ENCODE assay signal across 13 mouse cellular contexts in the genomic region with DNA sequence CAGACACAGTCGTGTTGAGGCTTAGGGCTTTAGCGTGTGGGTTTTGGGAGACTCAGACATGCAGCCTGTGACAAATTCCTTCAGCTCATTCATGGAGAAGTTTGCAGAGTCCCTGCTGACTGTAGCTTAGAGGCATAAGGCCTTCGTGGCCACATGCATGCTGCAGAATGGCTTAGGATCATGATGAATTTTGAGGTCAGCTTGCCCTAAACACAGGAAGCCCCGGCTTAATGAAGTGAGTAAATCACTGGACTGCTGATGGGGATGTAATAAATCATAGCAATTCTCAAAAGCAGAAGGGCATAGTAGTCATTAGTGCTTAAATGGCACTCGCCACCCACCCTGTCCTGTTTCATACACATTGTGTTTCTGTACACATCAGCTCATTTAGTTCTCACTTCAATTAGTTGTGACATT. TPM values are rescaled to one million over a fixed set of nuclear protein-coding genes. Genes with fewer than 3 reads are reported as not detected.
DNase-seq lines count a peak whose midpoint lies in the region; ATAC-seq and TF ChIP-seq lines count a peak whose summit lies in the region.
"Had no signal": no experiment of that assay in that cellular context is flagged by ENCODE, and none has a peak within 500 bp of the region (broad histone marks: within the 10 kb centered on the region; RNA-seq: fewer than 3 reads in every experiment).

No protein-coding gene starts in this region.

- 35% methylated on average over 5 of the region's 5 CpGs for WGBS in lung, embryonic 14.5 days
- 47% methylated on average over 5 of the region's 5 CpGs for whole genome bisulfite sequencing in hindbrain, embryonic 14.5 days
- 44% methylated on average over 5 of the region's 5 CpGs for WGBS in intestine, embryonic 16.5 days

- no peaks in the 10 kb centered on the region for H3K4me1 ChIP-seq in lung, embryonic 14.5 days (ENCODE audit: insufficient read depth)
- no peaks in the 10 kb centered on the region for H3K4me1 ChIP-seq in hindbrain, embryonic 14.5 days (replicated peaks; ENCODE audit: control insufficient read depth, insufficient read depth, low read length)
- H3K4me1 ChIP-seq in intestine, embryonic 16.5 days (ENCODE audit: control insufficient read depth, insufficient read depth, low read length): peaks cover 4% of the 10 kb centered on the region
- H3K4me1 ChIP-seq: heart, embryonic 15.5 days; intestine, embryonic 15.5 days had no signal

- no peak overlapping the region for H3K27ac ChIP-seq in lung, embryonic 14.5 days (ENCODE audit: low read depth)
- no peak overlapping the region for H3K27ac ChIP-seq in hindbrain, embryonic 14.5 days
- H3K27ac ChIP-seq in intestine, embryonic 16.5 days (ENCODE audit: low read length): no peak overlapping the region
- H3K27ac ChIP-seq: heart, embryonic 15.5 days; intestine, embryonic 15.5 days; limb, embryonic 12.5 days had no signal

- no peaks in the 10 kb centered on the region for H3K27me3 ChIP-seq in lung, embryonic 14.5 days (ENCODE audit: insufficient read depth, low read length)
- no peaks in the 10 kb centered on the region for H3K27me3 ChIP-seq in hindbrain, embryonic 14.5 days (ENCODE audit: control insufficient read depth, insufficient read depth, low read length)
- no peaks in the 10 kb centered on the region for H3K27me3 ChIP-seq in intestine, embryonic 16.5 days (replicated peaks; ENCODE audit: control insufficient read depth, insufficient read depth, low read length)
- H3K27me3 ChIP-seq: heart, embryonic 15.5 days; intestine, embryonic 15.5 days; limb, embryonic 12.5 days had no signal

- no peaks in the 10 kb centered on the region for H3K9me3 ChIP-seq in lung, embryonic 14.5 days (ENCODE audit: low read depth, low read length)
- no peaks in the 10 kb centered on the region for H3K9me3 ChIP-seq in hindbrain, embryonic 14.5 days (ENCODE audit: control insufficient read depth, low read length)
- no peaks in the 10 kb centered on the region for H3K9me3 ChIP-seq in intestine, embryonic 16.5 days (ENCODE audit: control insufficient read depth, low read length)
- H3K9me3 ChIP-seq: heart, embryonic 15.5 days; intestine, embryonic 15.5 days; limb, embryonic 12.5 days had no signal

- no peak for TF ChIP-seq CTCF in lung, embryonic 14.5 days (IDR thresholded peaks at IDR 0.05; ENCODE audit: low read depth)

- H3K4me3 ChIP-seq in lung, embryonic 14.5 days (ENCODE audit: low read depth, low read length): no peak overlapping the region
- no peak overlapping the region for H3K4me3 ChIP-seq in hindbrain, embryonic 14.5 days (replicated peaks; ENCODE audit: low read length)
- no peak overlapping the region for H3K4me3 ChIP-seq in intestine, embryonic 16.5 days (ENCODE audit: low read length)
- H3K4me3 ChIP-seq: heart, embryonic 15.5 days; intestine, embryonic 15.5 days; limb, embryonic 12.5 days had no signal

- no peak overlapping the region for H3K9ac ChIP-seq in lung, embryonic 14.5 days
- no peak overlapping the region for H3K9ac ChIP-seq in hindbrain, embryonic 14.5 days
- H3K9ac ChIP-seq in intestine, embryonic 16.5 days (ENCODE audit: low read depth, low read length): no peak overlapping the region
- H3K9ac ChIP-seq: heart, embryonic 15.5 days; intestine, embryonic 15.5 days; limb, embryonic 12.5 days had no signal

- DNase-seq in lung, embryonic 14.5 days: peak; percentile 22
- no peak for DNase-seq in lung, postnatal 4 days
- peak; percentile 36 for DNase-seq in embryo, embryonic 11 days
- peak; percentile 26 for DNase-seq in hindbrain, embryonic 14.5 days (ENCODE audit: low spot score)
- DNase-seq in mesoderm, embryonic 11.5 days (ENCODE audit: low read depth, low spot score): peak; percentile 33
- DNase-seq in thymus, postnatal 10 days (ENCODE audit: low spot score in 2 of 2): no peak
- no peak for DNase-seq in spleen, postnatal 14 days (ENCODE audit: low spot score in 2 of 2)
- DNase-seq: cerebellum, adult 11-12 months; thymus, postnatal 25 days had no signal

- no peaks in the 10 kb centered on the region for H3K36me3 ChIP-seq in lung, embryonic 14.5 days (ENCODE audit: insufficient read depth)
- no peaks in the 10 kb centered on the region for H3K36me3 ChIP-seq in hindbrain, embryonic 14.5 days (replicated peaks; ENCODE audit: control insufficient read depth, insufficient read depth)
- no peaks in the 10 kb centered on the region for H3K36me3 ChIP-seq in intestine, embryonic 16.5 days (ENCODE audit: control insufficient read depth, insufficient read depth, low read length)
- H3K36me3 ChIP-seq: heart, embryonic 15.5 days; intestine, embryonic 15.5 days; limb, embryonic 12.5 days had no signal

- H3K4me2 ChIP-seq in lung, embryonic 14.5 days: no peak overlapping the region
- no peak overlapping the region for H3K4me2 ChIP-seq in hindbrain, embryonic 14.5 days (replicated peaks)
- no peak overlapping the region for H3K4me2 ChIP-seq in intestine, embryonic 16.5 days (ENCODE audit: low read depth, low read length)
- H3K4me2 ChIP-seq: heart, embryonic 15.5 days; intestine, embryonic 15.5 days; limb, embryonic 12.5 days had no signal

- ATAC-seq in lung, embryonic 14.5 days (ENCODE audit: insufficient read depth): 0 out of 2 replicates have a peak, but pooled peaks have one; percentile 28
- ATAC-seq in hindbrain, embryonic 14.5 days (ENCODE audit: low FRiP score): peak; percentile 64
- no peak for ATAC-seq in intestine, embryonic 16.5 days
- ATAC-seq: intestine, embryonic 15.5 days had no signal

RNA-seq across cellular contexts. Expression of gene Slc16a12, which starts 32.8 kb away (rescaled TPM):
- 13.4 and 15.4 TPM in 2 replicates for polyA plus RNA-seq in lung, embryonic 14.5 days (2014; fragmentation: Nextera tagmentation; extraction: Ambion mirVana)
- polyA plus RNA-seq in hindbrain, embryonic 14.5 days (2014; fragmentation: Nextera tagmentation; extraction: Ambion mirVana): 4.4 TPM in 2 replicates
- polyA plus RNA-seq in intestine, embryonic 16.5 days (2015; fragmentation: Nextera tagmentation; extraction: Ambion mirVana): 8.1 and 8.3 TPM in 2 replicates

Comparison
In these comparisons a context has a peak if more than half of its experiments do, and no peak if none do; other contexts are left out.
1. DNase-seq: peak in lung, embryonic 14.5 days (single experiment), embryo, embryonic 11 days (single experiment), hindbrain, embryonic 14.5 days (single experiment) and mesoderm, embryonic 11.5 days (single experiment); none in lung, postnatal 4 days (0 of 2), thymus, postnatal 10 days (0 of 2) and spleen, postnatal 14 days (0 of 2).